Mouse (Mus musculus): ENCODE data around the gene Slc26a11.

GRCm38 (mm10) chr11:119419327-119420118 lies 64.2 kb downstream of the Slc26a11 start:
- TF ChIP-seq CHD2 (IDR thresholded peaks at IDR 0.05; ENCODE audit: low read depth, low read length) (no peak), ZNF384 (IDR thresholded peaks at IDR 0.05; ENCODE audit: low read depth, low read length) (no peak), MAFK (IDR thresholded peaks at IDR 0.05; ENCODE audit: insufficient read depth, low read depth, low read length) (no peak), HCFC1 (IDR thresholded peaks at IDR 0.05; ENCODE audit: borderline replicate concordance, insufficient read depth, low read length) (no peak), ZC3H11A (IDR thresholded peaks at IDR 0.05; ENCODE audit: borderline replicate concordance, low read depth, low read length) (no peak)

Measured in ES-E14 (cell line).